Mouse (Mus musculus) myocyte (in vitro differentiated cells): Measurements from ENCODE around the gene D930048N14Rik.

Experiments used
- MAX ChIP-seq: IDR thresholded peaks from one replicate; pipeline ENCODE4 v1.6.1; 2011; ENCODE audit warnings: low read depth, mild to moderate bottlenecking, control low read depth
- POLR2A ChIP-seq: IDR thresholded peaks from one replicate; pipeline ENCODE4 v1.6.1; 2011; ENCODE audit warnings: low read depth, mild to moderate bottlenecking, control low read depth, moderate library complexity; ENCODE audit not compliant: insufficient read length
- TCF12 ChIP-seq: IDR thresholded peaks from one replicate; pipeline ENCODE4 v1.6.1; 2011; ENCODE audit warnings: mild to moderate bottlenecking, control low read depth; ENCODE audit not compliant: poor library complexity, insufficient read depth, severe bottlenecking
- TCF3 ChIP-seq: IDR thresholded peaks from one replicate; pipeline ENCODE4 v1.6.1; 2011; ENCODE audit warnings: low read depth, control low read depth; ENCODE audit not compliant: insufficient read length
- USF1 ChIP-seq: IDR thresholded peaks from one replicate; pipeline ENCODE4 v1.6.1; 2011; ENCODE audit warnings: low read depth, mild to moderate bottlenecking, control low read depth, moderate library complexity

- TF ChIP-seq TCF12 = no peak
- no peak for TF ChIP-seq TCF3
- TF ChIP-seq POLR2A = no peak
- no peak for TF ChIP-seq USF1
- no peak for TF ChIP-seq MAX
These were observed 31.2 kb downstream of the D930048N14Rik start for GRCm38 (mm10) chr11:51681976-51682374.
